Mouse (Mus musculus) large intestine, adult 2 months (tissue): Measurements from ENCODE around the gene Imp4. TPM values are rescaled to one million over a fixed set of nuclear protein-coding genes. Genes with fewer than 3 reads are reported as not detected.
"Not testable (repeated sequence)": the region's sequence is repeated elsewhere in the genome, so short reads cannot be mapped to it uniquely, and the experiment has no call there.

Source experiments
- DNase-seq: peaks from one replicate; pipeline ENCODE4 v3.0.0-alpha.2; 2012; ENCODE audit warnings: low read depth, low spot score
- WGBS: fragments of 180-500 bp; shearing (Covaris S2); methylation state at CpG from one replicate; pipeline ENCODE4 v1.1.7; 2018; 5-methylcytosine and 5-hydroxymethylcytosine counted together
- polyA plus RNA-seq: library from polyadenylated mRNA; depleted of rRNA; stranded (reverse); fragments of >200 nt; gene quantifications from 2 replicates; pipeline ENCODE4 v1.2.3, GENCODE M21; 2012; rRNA removed

Gene Imp4
- 36.5 and 52.1 TPM in 2 replicates for polyA plus RNA-seq

DNA sequence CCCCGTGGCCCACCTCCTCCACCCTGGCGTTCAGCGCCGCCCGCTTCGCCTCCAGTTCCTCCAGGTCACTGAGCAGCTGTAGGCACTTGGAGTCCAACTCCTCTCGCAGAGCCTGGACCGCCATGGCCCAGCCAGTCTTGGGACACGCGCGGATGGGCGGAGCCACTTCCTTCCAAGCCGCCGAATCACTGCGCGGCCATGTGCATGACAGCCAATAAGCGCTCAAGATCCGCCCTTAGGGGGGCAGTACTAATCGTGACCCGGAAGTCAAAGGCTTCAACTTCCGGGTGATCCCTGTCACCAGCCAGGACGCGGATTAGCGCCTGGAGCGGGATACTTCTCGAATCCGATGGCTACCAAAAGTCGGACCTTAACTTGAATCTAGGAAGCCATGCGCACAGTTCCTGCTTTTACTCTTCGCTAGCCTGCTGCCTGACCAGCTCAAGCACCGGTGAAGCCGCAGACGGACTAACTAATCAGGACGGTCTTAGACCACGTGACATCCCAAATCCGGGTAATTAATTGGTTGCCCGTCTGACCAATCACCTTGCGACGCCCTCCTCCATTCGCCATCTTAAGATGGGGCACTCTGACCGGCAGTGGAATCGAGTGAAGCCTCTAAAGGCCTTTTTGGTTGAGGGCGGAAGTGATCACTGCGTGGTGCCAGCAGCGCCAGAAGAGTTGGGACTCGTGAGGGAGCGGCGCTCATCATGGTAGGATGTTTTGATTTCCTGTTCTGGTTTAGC lies at the start of gene Imp4, which contains the start of gene Ccdc115:
Gene Imp4, plus strand, starts transcription at position 637 of the 746 bp plus-strand sequence.
Gene Ccdc115, minus strand, starts transcription at position 458 of the 746 bp plus-strand sequence.
- peak; percentile 94 for DNase-seq
- under 1% methylated on average over 48 of the region's 48 CpGs for WGBS

DNA sequence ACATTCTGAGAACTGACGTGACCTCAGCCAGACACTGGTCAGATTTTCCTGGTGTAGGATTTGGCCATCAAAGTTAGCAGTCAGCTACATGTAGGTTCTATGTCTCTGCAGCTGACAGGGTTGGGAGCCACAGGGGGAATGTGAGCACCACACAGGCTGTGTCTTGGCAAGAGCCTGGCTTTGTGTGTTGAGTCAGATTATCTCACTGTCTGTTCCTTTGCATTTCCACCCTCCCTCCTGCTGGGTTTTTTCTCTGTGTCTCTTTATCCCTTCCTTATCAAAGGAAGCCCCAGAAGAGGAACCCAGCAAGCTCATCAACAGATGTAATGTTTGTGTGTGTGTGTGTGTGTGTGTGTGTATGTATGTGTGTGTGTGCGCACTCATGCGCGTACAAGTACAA lies 43.3 kb upstream of the Imp4 start:
- DNase-seq: no peak
- WGBS: 87% methylated on average over 4 of the region's 4 CpGs

GRCm38 (mm10) chr1:34399182-34399953 lies 40.3 kb upstream of the Imp4 start:
- 38% methylated on average over 11 of the region's 11 CpGs for WGBS
- DNase-seq: no peak

GRCm38 (mm10) chr1:34428466-34428865 lies 11.2 kb upstream of the Imp4 start:
- 98% methylated on average over 2 of the region's 2 CpGs for WGBS

GRCm38 (mm10) chr1:34429281-34429680 lies 10.4 kb upstream of the Imp4 start:
- no peak for DNase-seq
- 93% methylated on average over 4 of the region's 4 CpGs for WGBS

More at GRCm38 (mm10) chr1:34428466-34428865, 11.2 kb upstream of the Imp4 start:
- no peak for DNase-seq

DNA sequence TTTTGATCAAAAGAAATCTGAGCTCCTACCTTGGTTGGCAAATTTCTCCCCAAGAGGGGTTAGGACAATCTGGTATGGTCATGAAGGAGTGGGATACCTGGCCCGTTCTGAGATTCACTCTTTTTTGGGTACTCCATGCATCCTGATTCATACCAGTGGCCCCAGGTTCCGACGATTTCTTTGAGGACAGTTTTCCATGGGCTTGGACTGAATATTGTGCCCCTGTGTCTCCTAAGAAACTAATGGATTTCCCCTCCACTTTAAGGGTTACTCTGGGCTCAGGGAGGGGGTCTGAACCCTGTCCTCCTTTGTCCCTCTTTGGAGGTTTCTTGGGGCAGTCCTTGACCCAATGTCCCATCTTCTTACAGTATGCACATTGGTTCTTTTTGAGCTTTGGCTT lies 8.7 kb upstream of the Imp4 start:
- no peak for DNase-seq
- 97% methylated on average over 3 of the region's 3 CpGs for WGBS

DNA sequence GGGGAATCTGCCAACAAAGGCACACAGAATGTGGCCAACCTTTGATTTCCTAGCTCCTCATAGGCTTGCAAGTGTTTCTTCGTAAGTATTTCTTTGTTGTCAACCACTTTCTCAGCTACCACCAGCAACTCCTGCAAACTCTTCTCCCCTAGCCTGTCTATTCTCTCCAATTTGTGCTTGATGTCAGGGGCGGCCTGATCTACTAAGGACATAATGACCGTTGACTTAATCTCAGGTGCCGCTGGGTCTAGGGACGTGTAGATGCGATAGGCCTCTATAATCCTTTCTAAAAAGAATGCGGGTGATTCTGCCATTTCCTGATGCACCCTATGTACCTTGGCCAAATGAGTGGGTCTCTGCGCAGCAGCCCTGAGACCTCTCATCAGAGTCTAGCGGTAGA lies 8.2 kb upstream of the Imp4 start:
- 97% methylated on average over 9 of the region's 9 CpGs for WGBS
- no peak for DNase-seq

DNA sequence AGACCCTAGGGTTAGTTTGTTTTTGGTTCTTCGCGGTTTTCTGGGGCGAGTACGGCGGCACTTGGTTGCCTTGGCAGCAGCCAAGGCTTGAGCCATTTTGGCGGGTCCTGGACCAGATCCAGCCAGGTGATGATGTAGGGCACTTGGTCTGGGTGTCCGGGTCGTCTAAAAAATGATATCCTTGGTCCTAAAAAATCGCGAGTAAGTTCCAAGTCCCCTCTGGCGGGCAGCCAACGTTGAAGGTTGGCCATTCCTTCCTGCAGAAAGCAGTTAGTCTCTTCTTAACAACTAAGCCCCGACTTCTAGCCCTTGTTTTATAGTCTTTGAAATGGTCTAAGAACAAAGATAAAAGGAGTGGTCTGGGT lies 7.3 kb upstream of the Imp4 start:
- no peak for DNase-seq
- WGBS: 64% methylated on average over 13 of the region's 13 CpGs

GRCm38 (mm10) chr1:34432776-34433481 lies 6.7 kb upstream of the Imp4 start:
- DNase-seq: peak; percentile 73
- WGBS: 19% methylated on average over 35 of the region's 35 CpGs

DNA sequence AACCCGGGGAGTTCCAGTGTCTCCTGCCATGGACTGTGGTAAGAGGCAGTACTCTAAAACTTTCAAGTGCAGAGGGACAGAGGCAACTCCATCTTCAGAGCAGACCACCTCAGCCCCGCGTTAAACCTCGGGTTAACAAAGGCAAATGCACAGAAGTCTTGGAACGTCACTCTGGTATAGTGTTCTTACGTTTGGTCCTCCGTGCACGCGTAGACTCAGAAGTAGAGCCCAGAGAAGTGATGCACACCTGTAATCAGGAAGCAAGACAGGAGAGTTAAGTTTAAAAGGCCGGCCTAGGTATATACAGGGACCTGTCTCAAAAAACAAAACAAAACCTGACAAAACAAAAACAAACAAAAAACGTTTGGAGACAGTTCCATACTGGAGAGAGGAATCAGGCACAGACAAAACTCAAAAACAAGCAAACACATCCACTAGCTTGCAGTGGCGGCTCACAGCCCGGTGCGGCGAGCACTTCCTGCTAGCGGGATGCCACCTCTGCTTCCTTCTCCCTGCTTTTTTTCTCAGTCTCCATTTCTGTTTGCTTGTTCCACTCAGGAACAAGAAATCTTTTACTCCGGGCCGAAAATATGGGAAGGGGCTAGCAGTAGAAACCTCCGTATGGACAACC lies 5.6 kb upstream of the Imp4 start:
- peak; percentile 24 for DNase-seq
- 9% methylated on average over 19 of the region's 19 CpGs for WGBS

- 2% methylated on average over 30 of the region's 30 CpGs for whole genome bisulfite sequencing
- DNase-seq: peak; percentile 73
These were observed 4.9 kb upstream of the Imp4 start for GRCm38 (mm10) chr1:34434660-34435160.

DNA sequence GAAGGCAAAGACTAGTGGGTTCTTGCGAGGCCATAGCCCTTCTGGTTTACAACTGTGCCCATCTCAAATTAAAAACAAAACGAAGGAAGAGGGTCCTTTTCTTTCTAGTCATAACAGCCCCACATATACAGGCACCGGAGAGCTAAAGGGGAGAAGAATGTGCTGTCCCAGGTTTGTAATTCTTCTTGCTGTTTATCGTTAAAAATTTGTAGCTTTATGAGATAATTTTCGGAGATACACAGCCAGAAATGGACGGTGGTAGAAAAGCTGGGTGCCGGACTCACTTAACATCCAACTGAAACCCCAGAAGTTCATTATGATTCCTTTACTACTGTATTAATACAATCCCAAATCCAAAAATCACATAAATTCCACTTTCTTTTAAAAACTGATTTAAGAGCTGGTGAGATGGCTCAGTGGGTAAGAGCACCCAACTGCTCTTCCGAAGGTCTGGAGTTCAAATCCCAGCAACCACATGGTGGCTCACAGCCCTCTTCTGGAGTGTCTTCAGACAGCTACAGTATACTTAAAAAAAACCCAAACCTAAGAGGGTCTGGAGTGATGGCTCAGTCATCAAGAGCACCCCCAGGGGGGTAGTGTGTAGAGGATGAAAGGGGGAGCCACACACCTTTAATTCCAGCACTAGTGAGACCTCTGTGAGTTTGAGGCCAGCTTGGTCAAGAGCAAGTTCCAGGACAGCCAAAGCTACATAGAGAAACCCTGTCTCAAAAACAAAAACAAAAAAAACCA lies 4.1 kb upstream of the Imp4 start:
- no peak for DNase-seq
- 41% methylated on average over 8 of the region's 8 CpGs for WGBS

- 97% methylated on average over 3 of the region's 3 CpGs for WGBS
- no peak for DNase-seq
These were observed 3.3 kb upstream of the Imp4 start for GRCm38 (mm10) chr1:34436374-34436773.

- not testable (repeated sequence) for DNase-seq
- 97% methylated on average over 8 of the region's 8 CpGs for WGBS
These were observed 2.3 kb upstream of the Imp4 start for GRCm38 (mm10) chr1:34437366-34437765.

DNA sequence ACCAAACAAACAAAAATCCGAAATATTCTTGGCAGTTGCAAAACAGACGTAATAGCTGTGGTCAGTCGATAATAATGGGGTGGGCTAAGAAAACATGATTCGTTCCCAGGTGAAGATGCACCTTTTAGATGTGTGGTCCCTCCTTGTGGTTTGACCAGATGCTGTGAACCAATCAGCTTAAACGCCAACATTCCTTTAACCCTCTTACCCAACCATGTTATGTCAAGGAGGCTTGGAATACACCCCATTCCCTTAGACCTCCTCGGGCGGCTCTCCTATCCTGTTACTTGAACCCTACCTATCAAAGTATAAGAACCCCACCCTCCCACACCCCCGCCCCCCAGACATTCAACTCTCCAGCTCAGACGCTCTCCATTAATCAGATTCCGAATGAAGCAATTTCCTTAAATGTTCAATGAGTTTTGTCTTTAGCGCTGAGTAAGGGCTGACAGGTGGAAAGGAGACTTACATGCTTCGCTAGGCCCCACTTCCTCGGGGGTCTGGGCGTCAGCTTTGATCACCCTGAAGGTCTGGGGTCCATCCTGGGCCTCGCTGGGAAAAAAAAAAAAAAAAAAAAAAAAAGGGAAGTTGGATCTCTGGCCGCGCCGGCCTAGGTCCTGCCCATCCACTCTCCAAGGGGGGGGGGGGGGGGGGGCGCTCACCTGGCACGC lies 1.1 kb upstream of the Imp4 start:
- WGBS: 34% methylated on average over 16 of the region's 20 CpGs
- no peak for DNase-seq

DNA sequence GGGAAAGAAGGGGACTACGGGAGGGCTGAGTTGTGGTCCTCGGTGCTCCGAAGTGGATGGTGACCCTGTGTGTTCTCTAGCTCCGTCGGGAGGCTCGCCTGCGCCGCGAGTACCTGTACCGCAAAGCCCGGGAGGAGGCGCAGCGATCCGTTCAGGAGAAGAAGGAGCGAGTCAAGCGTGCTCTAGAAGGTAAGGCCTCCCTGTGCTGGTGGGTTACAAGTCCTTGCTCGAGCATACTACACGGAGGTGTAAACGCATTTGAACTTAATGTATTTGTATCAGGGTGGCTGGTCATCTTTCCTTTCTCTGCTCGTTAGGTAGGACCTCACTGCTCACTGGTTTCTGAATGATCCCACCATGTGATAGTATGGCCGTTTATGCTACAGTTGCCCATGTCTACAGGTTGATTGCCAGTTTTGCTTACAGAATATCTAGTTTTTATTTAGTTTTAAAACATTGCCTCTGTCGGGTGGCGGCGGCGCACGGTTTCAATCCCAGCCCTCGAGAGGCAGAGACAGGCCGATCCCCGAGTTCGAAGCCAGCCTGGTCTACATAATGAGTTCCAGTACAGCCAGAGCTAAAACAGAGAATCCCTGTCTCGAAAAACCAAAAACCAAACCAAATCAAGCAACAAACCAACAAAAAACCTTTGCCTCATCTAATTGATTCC lies 445 bp downstream of the Imp4 start:
- 5% methylated on average over 31 of the region's 31 CpGs for WGBS
- no peak for DNase-seq

DNA sequence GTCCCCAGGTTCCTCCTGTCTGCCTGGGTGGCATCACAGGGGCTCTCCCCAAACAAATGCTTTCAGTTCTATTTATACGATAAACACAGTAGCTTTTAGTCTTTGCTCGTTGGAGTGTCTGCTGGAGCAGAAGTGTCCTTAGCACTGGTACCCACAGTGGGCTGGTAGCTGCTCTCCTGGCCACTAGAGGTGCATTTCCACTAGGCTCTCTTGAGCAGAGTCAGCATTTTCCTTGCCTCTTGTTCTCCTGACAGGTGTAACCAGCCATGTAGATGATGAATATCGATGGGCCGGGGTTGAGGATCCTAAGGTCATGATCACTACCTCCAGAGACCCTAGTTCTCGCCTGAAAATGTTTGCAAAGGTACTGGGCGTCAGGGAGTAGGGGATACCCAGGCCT lies 3.5 kb downstream of the Imp4 start:
- 94% methylated on average over 6 of the region's 6 CpGs for whole genome bisulfite sequencing
- DNase-seq: no peak

DNA sequence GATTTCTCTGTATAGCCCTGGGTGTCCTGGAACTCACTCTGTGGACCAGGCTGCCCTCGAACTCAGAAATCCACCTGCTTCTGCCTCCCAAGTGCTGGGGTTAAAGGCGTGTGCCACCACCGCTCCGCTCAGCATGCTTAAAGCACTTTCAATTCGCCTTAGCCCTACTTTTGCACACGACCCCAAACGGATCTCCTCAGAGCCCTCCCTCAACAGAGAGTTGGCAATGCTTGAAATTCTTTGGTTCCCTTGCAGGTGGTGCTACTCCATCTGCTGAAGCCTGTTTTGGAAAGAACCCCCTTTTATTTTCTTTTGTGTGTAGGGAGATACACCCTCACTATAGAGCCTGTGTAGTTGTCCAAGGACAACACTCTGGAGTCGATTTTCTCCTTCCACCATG lies 18.8 kb downstream of the Imp4 start:
- no peak for DNase-seq
- WGBS: 49% methylated on average over 8 of the region's 8 CpGs
